Mouse (Mus musculus): Measurements from ENCODE around the gene Arl4c.

DNA sequence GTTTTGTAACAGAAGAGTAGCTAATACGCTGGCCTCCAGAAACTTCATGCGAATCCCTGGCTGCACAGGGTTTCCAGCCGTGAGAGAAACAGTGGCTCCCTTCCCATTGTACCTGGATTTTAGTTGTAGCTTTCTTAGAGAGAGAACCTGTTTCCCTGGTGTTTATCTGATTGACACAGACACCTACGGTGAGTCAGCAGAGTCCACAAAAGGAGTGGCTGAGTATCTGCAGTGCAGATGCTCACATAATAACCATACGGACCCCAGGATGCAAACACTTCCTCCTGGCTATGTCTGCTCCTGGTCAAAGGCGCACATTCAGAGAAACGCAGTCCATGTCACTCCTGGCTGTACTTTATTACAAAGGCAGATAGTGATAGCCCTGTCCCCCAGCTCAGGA is 48.6 kb upstream of the Arl4c start:
- no peak for TF ChIP-seq CTCF (IDR thresholded peaks at IDR 0.05; ENCODE audit: borderline replicate concordance, control insufficient read depth, extremely low read depth, insufficient read depth, low read length, poor library complexity)
- no peak for TF ChIP-seq POLR2A (IDR thresholded peaks at IDR 0.05; ENCODE audit: control insufficient read depth, extremely low read depth, insufficient read depth, low read length, poor library complexity)

Data from thymus, adult 2 months (tissue).